Comparison of ENCODE assay signal across 8 mouse cellular contexts in genomic region chr9:114752863-114753484, GRCm38 (mm10). TPM values are rescaled to one million over a fixed set of nuclear protein-coding genes. Genes with fewer than 3 reads are reported as not detected.
DNase-seq lines count a peak whose midpoint lies in the region; ATAC-seq and TF ChIP-seq lines count a peak whose summit lies in the region.

No protein-coding gene starts in this region.

- H3K4me1 ChIP-seq in brown adipose tissue, adult 24 weeks (ENCODE audit: control insufficient read depth, insufficient read depth, insufficient read length, low read length) = no peaks in the 10 kb centered on the region
- H3K4me1 ChIP-seq in heart, embryonic 13.5 days = peaks cover 8% of the 10 kb centered on the region
- no peaks in the 10 kb centered on the region; the same call in 1 of the 2 replicates for H3K4me1 ChIP-seq in liver, embryonic 11.5 days (replicated peaks; ENCODE audit: control insufficient read depth, insufficient read depth, low read length)

- H3K9me3 ChIP-seq in heart, embryonic 13.5 days = no peaks in the 10 kb centered on the region
- H3K9me3 ChIP-seq in liver, embryonic 11.5 days (ENCODE audit: control insufficient read depth, low read length) = no peaks in the 10 kb centered on the region

- 8% methylated on average over 36 of the region's 36 CpGs for WGBS in heart, embryonic 13.5 days
- 7% methylated on average over 36 of the region's 36 CpGs for WGBS in liver, embryonic 11.5 days

- no peak overlapping the region for H3ac ChIP-seq in myocyte (ENCODE audit: control insufficient read depth, insufficient read length)

- H3K9ac ChIP-seq in heart, embryonic 13.5 days = peak overlapping the region; percentile 85
- peak overlapping the region; percentile 69 for H3K9ac ChIP-seq in liver, embryonic 11.5 days (ENCODE audit: low read depth, low read length)

- no peaks in the 10 kb centered on the region for H3K79me2 ChIP-seq in myocyte (ENCODE audit: control insufficient read depth, insufficient read depth)

- no peak overlapping the region for H3K27ac ChIP-seq in brown adipose tissue, adult 24 weeks (replicated peaks; ENCODE audit: low read depth, low read length)
- H3K27ac ChIP-seq in heart, embryonic 13.5 days (replicated peaks) = peak overlapping the region; percentile 51
- H3K27ac ChIP-seq in liver, embryonic 11.5 days (ENCODE audit: low read depth, low read length) = no peak overlapping the region

- no peaks in the 10 kb centered on the region for H3K27me3 ChIP-seq in heart, embryonic 13.5 days (replicated peaks)
- no peaks in the 10 kb centered on the region for H3K27me3 ChIP-seq in liver, embryonic 11.5 days (replicated peaks; ENCODE audit: control insufficient read depth, insufficient read depth, low read length)
- no peaks in the 10 kb centered on the region for H3K27me3 ChIP-seq in myocyte (ENCODE audit: control insufficient read depth, insufficient read depth, insufficient read length)

- H3K36me3 ChIP-seq in heart, embryonic 13.5 days = peaks cover 67% of the 10 kb centered on the region
- peaks cover 11% of the 10 kb centered on the region for H3K36me3 ChIP-seq in liver, embryonic 11.5 days (ENCODE audit: control insufficient read depth, insufficient read depth, low read length)
- peaks cover 3% of the 10 kb centered on the region for H3K36me3 ChIP-seq in myocyte (ENCODE audit: control insufficient read depth, insufficient read depth)

- H3K4me3 ChIP-seq in brown adipose tissue, adult 24 weeks (ENCODE audit: insufficient read depth, low read depth, low read length) = peak overlapping the region; percentile 66
- H3K4me3 ChIP-seq in heart, embryonic 13.5 days = peak overlapping the region; percentile 72
- H3K4me3 ChIP-seq in liver, embryonic 11.5 days (ENCODE audit: low read depth, low read length) = peak overlapping the region; percentile 60
- H3K4me3 ChIP-seq in myocyte = peak overlapping the region; percentile 18

- peak; percentile 73 for TF ChIP-seq POLR2A in myocyte (IDR thresholded peaks at IDR 0.05; ENCODE audit: insufficient read length, low read depth)

- DNase-seq in kidney, postnatal 10 days = peak; percentile 96
- DNase-seq in liver, embryonic 11.5 days (ENCODE audit: low spot score) = peak; percentile 89
- DNase-seq in spleen, postnatal 4 days (ENCODE audit: low spot score in 2 of 2) = peak; percentile 93 to 98

- peak; percentile 91 for ATAC-seq in CD4-positive, CD25-positive, alpha-beta regulatory T cell, adult 4 months
- ATAC-seq in erythroid progenitor cell, adult 5-6 weeks (replicated peaks; ENCODE audit: low FRiP score, poor library complexity, severe bottlenecking) = peak; percentile 97
- ATAC-seq in heart, embryonic 13.5 days (ENCODE audit: extremely low read depth, insufficient number of reproducible peaks, low FRiP score, low TSS enrichment) = peak; percentile 78
- ATAC-seq in liver, embryonic 11.5 days (replicated peaks; ENCODE audit: low FRiP score) = peak; percentile 90

- peak overlapping the region; percentile 83 for H3K4me2 ChIP-seq in heart, embryonic 13.5 days
- H3K4me2 ChIP-seq in liver, embryonic 11.5 days = peak overlapping the region; percentile 83
- H3K4me2 ChIP-seq in myocyte (ENCODE audit: low read depth) = peak overlapping the region; percentile 83

TF ChIP-seq in myocyte, 11 proteins besides CTCF, POLR2A, EP300 and RAD21:
- peak; percentile 5 to 83 (median 69) for TF ChIP-seq MYOG (IDR thresholded peaks at IDR 0.05; ENCODE audit: control insufficient read depth in 1 of 3, insufficient read depth in 1 of 3, insufficient read length in 2 of 3, low read depth in 2 of 3)
- TF ChIP-seq CEBPB (IDR thresholded peaks at IDR 0.05; ENCODE audit: insufficient read depth, poor library complexity, severe bottlenecking) = no peak
- peak in 2 of 3 experiments; percentile 87 to 90 for TF ChIP-seq MYOD1 (IDR thresholded peaks at IDR 0.05; ENCODE audit: control insufficient read depth in 1 of 3, insufficient read length in 2 of 3, low read depth in 2 of 3)
- peak; percentile 43 for TF ChIP-seq SRF (IDR thresholded peaks at IDR 0.05; ENCODE audit: control insufficient read depth, insufficient read length, low read depth)
- peak; percentile 71 for TF ChIP-seq POLR2AphosphoS2 (IDR thresholded peaks at IDR 0.05; ENCODE audit: insufficient read length, low read depth)

RNA-seq across cellular contexts. Expression of gene Cmtm6, which starts 22.1 kb away (rescaled TPM):
- polyA plus RNA-seq in CD4-positive, CD25-positive, alpha-beta regulatory T cell, adult 4 months (2017; shearing (Covaris generic)) = 10 to 100 TPM; 74.0 to 81.7 TPM
- polyA plus RNA-seq in brown adipose tissue, adult 24 weeks (2012; ENCODE audit: insufficient read depth, insufficient read length, missing spikeins) = 21.0 and 25.5 TPM in 2 replicates
- total RNA-seq in erythroid progenitor cell, adult 5-6 weeks (2015; ENCODE audit: low replicate concordance) = 8.8 and 9.7 TPM in 2 replicates
- total RNA-seq in erythroid progenitor cell, adult 5-6 weeks (2017; ENCODE audit: low replicate concordance) = 10.4 and 20.0 TPM in 2 replicates
- 34.6 and 37.5 TPM in 2 replicates for polyA plus RNA-seq in heart, embryonic 13.5 days (2015; fragmentation: Nextera tagmentation; extraction: Ambion mirVana)
- 36.6 and 40.6 TPM in 2 replicates for polyA plus RNA-seq in liver, embryonic 11.5 days (2014; fragmentation: Nextera tagmentation; extraction: Ambion mirVana)
- 14.3 TPM for polyA plus RNA-seq in myocyte (2012; fragmentation: generic; extraction: Trizol)

RNA-seq across cellular contexts. Expression of gene Cmtm7, which starts 28.7 kb away (rescaled TPM):
- 10 to 100 TPM; 78.3 to 83.4 TPM for polyA plus RNA-seq in CD4-positive, CD25-positive, alpha-beta regulatory T cell, adult 4 months (2017; shearing (Covaris generic))
- 1.9 and 7.8 TPM in 2 replicates for polyA plus RNA-seq in brown adipose tissue, adult 24 weeks (2012; ENCODE audit: insufficient read depth, insufficient read length, missing spikeins)
- total RNA-seq in erythroid progenitor cell, adult 5-6 weeks (2015; ENCODE audit: low replicate concordance) = 64.1 and 71.7 TPM in 2 replicates
- total RNA-seq in erythroid progenitor cell, adult 5-6 weeks (2017; ENCODE audit: low replicate concordance) = 46.0 and 46.4 TPM in 2 replicates
- 107 and 118 TPM in 2 replicates for polyA plus RNA-seq in heart, embryonic 13.5 days (2015; fragmentation: Nextera tagmentation; extraction: Ambion mirVana)
- 93.7 and 99.4 TPM in 2 replicates for polyA plus RNA-seq in liver, embryonic 11.5 days (2014; fragmentation: Nextera tagmentation; extraction: Ambion mirVana)
- polyA plus RNA-seq in myocyte (2012; fragmentation: generic; extraction: Trizol) = 38.1 TPM

Comparison
In these comparisons a context has a peak if more than half of its experiments do, and no peak if none do; other contexts are left out.
1. H3K4me3 ChIP-seq: peak in every context shown above with its lines; median percentile 72 in heart, embryonic 13.5 days; 66 in brown adipose tissue, adult 24 weeks; 60 in liver, embryonic 11.5 days; 18 in myocyte.